Mouse (Mus musculus): Measurements from ENCODE around the gene Rita1.

GRCm38 (mm10) chr5:120558041-120558440 lies 54.3 kb downstream of the Rita1 start:
- TF ChIP-seq POLR2A (IDR thresholded peaks at IDR 0.05; ENCODE audit: control insufficient read depth, low read depth, low read length) (no peak), CTCF (IDR thresholded peaks at IDR 0.05; ENCODE audit: control insufficient read depth, insufficient read depth, insufficient replicate concordance, low read depth, low read length) (no peak)

All from testis, adult 2 months (tissue).